Mouse (Mus musculus) heart, adult 8-10 months (tissue): ENCODE results near the gene Rasgrp3. TPM values are rescaled to one million over a fixed set of nuclear protein-coding genes. Genes with fewer than 3 reads are reported as not detected.

ENCODE experiments used
- DNase-seq: peaks from one replicate; pipeline ENCODE4 v3.0.0; 2022; ENCODE audit warnings: low spot score
- total RNA-seq, 4 experiments: library from RNA; stranded (reverse); gene quantifications; 2 replicates each; pipeline ENCODE4 v1.2.4; 2022

The Rasgrp3 gene
- total RNA-seq, 4 experiments from 2014 or later: 19.3 to 34.3 (median 30.2) TPM

DNA sequence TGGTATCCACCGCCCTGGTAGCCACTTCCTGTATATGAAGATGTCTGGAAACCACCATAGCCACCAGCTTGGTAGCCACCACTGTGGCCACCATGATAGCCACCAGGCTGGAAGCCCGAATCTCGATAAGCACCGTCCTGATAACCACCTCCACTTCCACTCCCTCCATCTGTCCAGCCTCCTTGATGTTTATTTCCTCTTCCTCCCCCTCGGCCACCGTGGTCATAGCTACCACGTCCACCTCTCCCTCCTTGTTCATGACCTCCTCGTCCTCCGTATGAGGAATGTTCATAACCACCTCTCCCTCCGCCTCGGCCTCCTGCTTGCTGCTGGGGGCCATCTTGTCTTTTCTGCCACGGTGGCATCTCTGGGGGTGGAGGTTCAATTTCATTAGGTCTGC, 102.7 kb downstream of the Rasgrp3 start:
- no peak for DNase-seq

DNA sequence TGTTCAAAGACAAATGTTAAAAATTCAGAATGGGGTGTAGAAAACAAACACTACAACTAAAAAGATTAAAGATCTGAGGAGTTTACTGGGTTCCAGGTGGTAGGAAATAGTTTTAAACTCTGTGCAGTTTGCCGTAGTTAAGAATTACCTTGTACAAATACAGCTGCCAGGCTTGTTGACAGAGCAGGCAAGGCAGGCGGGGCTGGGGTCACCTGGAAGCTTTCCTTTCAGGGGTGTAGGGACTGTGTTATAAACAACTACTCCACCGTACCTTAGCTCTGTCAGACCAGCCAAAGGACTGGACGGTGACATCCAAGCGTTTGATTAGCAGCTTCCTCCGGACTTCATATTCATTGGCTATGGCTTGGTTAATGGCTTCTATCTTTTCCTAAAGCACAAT, 103.4 kb downstream of the Rasgrp3 start:
- DNase-seq: no peak

DNA sequence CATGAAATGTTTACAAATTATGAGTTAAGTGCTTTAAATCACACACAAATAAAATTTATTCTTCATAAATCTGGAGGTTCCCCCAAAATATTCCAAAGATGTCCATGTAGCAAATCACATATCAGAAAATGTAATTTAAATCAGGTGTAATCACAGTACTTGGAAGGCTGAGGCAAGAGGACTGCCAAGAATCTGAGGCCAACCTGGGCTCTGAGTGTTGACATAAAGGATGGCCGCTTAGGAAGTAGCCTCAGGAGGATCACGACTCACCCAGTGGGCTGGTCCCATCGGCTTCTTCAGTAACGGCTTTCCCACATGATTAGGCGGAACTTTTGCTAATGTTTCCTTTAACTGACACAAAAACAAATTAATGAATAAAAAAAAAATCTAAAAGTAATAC, 104.1 kb downstream of the Rasgrp3 start:
- DNase-seq: no peak

DNA sequence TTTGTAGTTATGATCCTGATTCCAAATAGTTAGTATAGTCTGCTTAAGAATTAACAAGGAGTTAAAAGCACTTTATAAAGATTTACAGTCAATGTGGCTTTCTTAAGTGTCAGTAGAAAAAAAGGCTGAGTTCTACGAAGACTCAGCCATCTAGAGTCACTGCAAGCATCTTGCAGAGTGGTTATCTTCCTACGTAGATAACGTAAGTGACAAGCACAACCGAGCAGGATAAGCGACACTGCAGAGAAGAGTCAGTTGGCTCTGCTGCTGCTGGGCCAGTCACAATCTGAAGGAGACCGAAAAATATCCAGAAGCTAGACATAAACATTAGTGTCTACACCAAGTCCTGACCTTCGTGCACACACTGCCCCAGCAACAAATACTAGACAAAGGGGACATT, 107.7 kb downstream of the Rasgrp3 start:
- DNase-seq: no peak

DNA sequence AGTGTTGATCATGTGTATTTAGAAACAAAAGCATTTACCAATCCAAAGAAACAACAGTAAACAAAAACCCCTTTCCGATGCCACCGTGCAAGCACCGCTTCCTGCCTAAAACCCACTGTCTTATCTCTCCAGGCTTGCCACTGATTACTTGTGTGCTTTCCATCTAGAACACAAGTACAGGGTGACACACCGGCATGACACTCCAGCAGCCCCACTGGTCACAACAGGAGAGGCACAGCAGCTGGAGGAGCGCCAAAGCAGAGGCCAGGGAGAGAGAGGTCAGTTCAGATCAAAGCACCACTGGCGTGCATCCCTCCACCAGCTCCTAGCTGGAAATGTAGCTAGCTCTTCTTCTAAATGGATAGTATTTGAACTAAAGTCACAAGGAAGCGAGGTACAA, 108.6 kb downstream of the Rasgrp3 start:
- no peak for DNase-seq

DNA sequence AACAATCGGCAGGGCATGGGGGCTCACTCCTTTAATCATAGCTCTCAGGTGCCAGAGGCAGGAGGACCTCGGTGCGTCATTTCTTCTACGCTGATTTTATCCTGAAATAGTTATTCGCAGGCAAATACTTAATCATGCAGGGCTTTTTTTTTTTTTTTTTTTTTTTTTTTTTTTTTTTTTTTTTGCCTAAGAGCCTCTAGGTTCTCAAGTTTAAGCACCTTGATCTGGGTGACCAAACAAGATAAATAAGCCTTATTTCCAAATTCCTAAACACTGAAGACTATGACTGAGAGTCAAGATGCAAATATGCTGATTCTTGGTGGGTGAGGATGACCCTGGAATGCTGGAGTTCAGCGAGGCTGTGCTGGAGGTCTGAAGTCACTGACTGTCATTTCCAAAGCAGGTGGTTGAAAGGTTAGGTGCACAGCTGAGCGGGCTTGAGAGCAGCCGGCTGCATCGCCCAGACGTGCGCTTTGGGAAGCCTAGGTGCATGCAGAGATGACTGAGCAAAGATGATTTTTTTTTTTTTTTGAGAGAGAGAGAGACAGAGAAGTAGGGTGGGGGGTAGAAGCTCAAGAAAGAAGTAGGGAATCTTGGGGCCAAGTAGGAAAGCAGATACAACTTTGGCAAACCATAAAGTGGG, 115.2 kb downstream of the Rasgrp3 start:
- DNase-seq: no peak

DNA sequence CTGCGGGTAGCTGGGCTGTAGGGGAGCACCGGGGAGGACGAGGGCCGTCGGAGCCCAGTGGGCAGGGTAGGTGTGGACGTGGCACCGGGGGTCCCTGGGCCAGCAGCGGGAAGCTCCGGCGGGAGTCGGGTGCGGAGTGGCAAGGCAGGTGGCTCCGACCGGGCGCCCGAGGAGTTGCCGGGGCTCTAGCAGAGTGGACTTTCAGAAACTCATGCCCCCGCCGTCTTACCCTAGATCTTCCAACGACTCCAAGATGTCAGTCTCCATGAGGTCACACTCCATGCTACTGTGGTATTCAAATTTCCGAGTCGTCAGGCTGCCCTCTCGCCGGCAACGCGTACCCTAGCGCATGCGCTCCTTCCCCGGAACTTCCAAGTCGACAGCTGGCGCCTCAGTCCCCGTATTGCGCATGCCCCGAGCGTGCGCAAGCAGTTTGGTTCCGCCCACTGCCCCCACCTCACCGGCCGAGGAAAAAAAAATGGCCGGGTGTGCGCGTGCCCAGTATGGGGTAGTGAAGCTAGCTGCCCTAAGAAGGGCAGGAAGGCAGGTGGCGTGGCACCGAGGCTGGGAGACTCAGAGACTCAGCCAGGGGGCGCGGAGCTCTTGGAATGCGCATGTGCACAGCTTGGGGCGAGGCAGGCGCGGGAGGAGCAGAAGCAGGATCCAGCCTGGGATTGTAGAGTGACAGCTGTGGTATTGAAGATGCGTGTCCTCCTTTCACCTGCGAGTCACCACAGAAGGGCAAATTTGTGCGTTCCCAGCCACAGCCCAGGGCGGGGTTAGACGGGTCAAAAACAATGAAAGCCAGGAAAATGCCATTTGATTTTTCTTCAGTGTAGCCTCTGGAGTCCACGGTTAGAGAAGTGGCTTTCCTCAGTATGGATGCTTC, 116.1 kb downstream of the Rasgrp3 start, which contains the start of gene Fam98a:
Fam98a (minus strand) TSS at position 435 of the 889 bp plus-strand sequence.
- peak; percentile 96 for DNase-seq

DNA sequence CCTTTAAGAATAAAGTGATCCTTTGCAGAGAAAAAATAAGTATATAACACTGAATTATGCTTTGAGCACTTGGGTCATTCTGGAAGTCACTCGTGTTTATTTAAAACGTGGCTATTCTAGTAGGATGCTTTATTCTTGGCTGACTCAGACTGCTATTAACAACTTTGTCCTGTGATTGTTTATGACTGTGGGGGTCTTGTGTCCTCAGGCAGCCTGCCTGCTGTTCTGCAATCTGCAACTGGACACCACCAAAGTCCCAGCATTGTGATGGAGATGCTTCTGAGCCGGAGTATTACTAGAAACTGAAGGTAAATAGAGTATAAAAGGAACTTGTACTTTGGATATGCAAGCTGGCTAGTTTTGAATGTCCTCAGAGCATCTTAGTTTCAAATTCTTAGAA, 121.3 kb downstream of the Rasgrp3 start:
- DNase-seq: no peak

DNA sequence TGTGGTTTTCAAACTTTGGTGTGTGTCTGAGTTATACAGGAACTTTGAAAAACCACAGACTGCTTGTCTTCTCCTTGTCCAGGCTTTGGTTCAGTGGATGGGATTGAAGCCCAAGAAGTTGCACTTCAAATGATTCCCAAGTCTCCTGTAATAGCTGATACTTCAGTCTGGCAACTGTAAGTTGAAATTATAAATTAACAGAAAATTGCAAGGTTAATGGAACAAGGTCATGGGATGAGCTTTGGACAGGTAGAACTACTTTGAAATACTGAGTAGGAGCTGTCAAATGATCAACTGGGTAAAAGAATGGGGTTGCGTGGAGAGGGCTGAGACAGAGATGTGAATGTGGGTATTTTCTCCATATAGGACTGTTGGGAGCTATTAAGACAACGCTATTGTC, 122.3 kb downstream of the Rasgrp3 start:
- no peak for DNase-seq

DNA sequence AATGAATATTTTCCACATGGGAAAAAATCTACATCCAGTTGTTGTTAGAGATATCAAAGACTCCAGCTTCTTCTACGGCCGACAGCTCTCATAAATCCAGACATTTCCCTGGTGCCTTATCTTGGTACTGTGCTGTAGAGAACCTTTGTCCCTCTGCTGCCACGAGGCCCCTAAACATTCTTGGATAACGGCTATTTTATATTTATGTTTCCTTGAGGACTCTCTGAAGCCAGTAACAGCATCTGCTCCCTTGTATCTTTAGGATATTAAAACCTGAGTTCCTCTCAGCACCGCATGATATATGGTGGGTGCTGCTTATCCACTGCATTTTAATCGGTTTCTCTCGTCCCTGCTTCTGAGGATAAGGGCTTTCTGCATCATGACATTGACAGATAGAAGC, 139.9 kb downstream of the Rasgrp3 start:
- no peak for DNase-seq

Other genes starting within 250 kb of the Rasgrp3 start
- gene Fam98a, start 116.0 kb downstream of the Rasgrp3 start, total RNA-seq: 10 to 100 TPM; 40.3 to 43.8 (median 40.8) TPM